Mouse (Mus musculus) liver, embryonic 14.5 days (tissue): ENCODE data around the gene Gatd1.

ENCODE experiments used
- CTCF ChIP-seq: IDR thresholded peaks from 2 replicates; pipeline ENCODE4 v1.5.1; 2016; ENCODE audit warnings: antibody characterized with exemption, low read depth, control low read depth
- EP300 ChIP-seq: IDR thresholded peaks from 2 replicates; pipeline ENCODE4 v1.6.1; 2016; ENCODE audit warnings: antibody characterized with exemption, low read depth

DNA sequence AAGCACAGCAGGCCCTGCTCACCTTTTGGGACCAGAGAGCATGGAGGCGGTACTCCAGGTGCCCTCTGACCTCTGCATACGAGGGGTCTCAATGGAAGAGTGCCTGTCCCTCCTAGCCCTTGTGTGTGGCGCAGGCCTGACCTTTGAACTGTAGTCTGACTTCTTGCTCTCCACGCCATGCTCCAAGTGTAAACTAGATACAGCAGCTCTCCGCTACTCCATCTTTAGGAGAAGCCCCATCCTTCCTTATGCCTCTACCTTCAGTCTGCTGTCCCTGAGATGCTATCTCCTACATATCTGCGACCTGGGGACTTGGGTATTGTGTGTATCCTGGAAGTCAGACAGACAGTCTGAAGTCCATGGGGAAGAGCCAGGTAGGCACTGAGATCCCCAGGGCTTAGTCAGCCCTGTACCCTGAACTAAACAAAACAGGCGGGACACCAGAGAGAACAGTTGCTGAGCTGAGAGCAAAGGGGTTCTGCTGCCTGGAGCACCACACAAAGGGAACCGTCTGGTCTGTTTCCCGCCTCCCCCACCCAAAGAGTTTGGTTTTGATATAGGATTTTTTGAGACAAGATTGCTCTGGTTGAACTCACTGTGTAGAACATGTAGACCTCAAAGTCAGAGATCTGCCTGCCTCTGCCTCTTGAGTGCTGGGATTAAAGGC lies 22.1 kb upstream of the Gatd1 start:
- TF ChIP-seq CTCF = no peak
- no peak for TF ChIP-seq EP300
